Mouse (Mus musculus) kidney, adult 11 months (tissue): ENCODE results near the gene Vmn1r113.
"Not testable (repeated sequence)": the region's sequence is repeated elsewhere in the genome, so short reads cannot be mapped to it uniquely, and the experiment has no call there.

Experiments used
- DNase-seq: peaks from one replicate; pipeline ENCODE4 v3.0.0; 2022

Gene Vmn1r113

DNA sequence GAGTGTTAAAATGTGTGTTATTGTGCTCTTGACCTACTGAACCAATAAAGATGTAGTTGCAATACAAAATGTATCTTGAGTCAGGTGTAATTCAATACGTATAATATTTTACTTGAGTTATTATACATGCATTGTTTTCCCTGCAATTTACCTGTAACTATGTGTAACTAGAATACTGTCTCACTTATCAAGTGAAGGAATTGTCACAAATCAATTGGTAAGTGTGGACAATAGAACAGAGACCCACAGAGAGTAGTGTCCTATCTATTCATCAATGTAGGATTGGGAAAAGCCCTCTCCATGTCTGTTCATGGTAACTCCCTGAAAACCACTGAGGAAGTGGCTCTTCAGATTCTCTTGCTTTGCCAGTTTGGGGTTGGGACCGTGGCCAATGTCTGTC lies at the start of gene Vmn1r113:
Vmn1r113 (plus strand) TSS at position 301 of the 400 bp plus-strand sequence.
- not testable (repeated sequence) for DNase-seq

GRCm38 (mm10) chr7:20770885-20771284 lies 16.2 kb upstream of the Vmn1r113 start, which contains the start of gene Vmn1r112:
Gene Vmn1r112 (plus strand): TSS chr7:20771185.
- not testable (repeated sequence) for DNase-seq

DNA sequence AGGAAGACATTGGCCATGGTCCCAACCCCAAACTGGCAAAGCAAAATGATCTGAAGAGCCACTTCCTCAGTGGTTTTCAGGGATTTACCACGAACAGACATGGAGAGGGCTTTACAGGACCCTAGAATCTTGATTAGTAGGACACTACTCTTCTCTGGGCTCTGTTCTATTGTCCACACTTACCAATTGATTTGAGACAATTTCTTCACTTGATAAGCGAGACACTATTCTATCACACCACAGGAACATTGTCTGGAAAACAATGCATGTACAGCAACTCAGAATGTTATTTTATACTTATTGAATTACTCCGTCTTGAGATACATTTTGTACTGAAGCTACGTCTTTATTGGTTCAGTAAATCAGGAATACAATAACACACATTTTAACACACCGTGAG lies 25.0 kb downstream of the Vmn1r113 start, which contains the start of gene Vmn1r114:
Vmn1r114 (minus strand) TSS at position 101 of the 400 bp plus-strand sequence.
- DNase-seq, result not testable (repeated sequence)
